Mouse (Mus musculus): ENCODE results near the gene Zbtb46.

- TF ChIP-seq CTCF (IDR thresholded peaks at IDR 0.05; ENCODE audit: insufficient read depth, low read depth, low read length) (no peak), POLR2A (IDR thresholded peaks at IDR 0.05; ENCODE audit: insufficient read depth, low read depth, low read length) (no peak)
Measured at GRCm38 (mm10) chr2:181453274-181453673, 6.0 kb downstream of the Zbtb46 start.
